Mouse (Mus musculus) urinary bladder, postnatal 4 days (tissue): ENCODE data around the gene Slc7a10.
"Not testable (repeated sequence)": the region's sequence is repeated elsewhere in the genome, so short reads cannot be mapped to it uniquely, and the experiment has no call there.

Experiments used
- DNase-seq, 2 experiments: peaks; one replicate each; pipeline ENCODE4 v3.0.0; 2021 to 2022; ENCODE audit warnings: low spot score in 2 of 2

Gene Slc7a10

DNA sequence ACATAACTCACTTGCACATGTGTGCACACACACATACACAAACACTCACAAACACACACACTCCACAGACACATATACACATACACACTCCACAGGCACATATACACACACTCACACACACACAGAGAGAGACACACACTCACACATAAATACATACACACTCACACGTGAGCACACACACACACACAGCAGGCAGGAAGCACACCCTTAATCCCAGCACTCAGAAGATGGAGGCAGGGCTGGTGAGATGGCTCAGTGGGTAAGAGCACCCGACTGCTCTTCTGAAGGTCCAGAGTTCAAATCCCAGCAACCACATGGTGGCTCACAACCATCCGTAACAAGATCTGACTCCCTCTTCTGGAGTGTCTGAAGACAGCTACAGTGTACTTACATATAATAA, 51.8 kb downstream of the Slc7a10 start:
- not testable (repeated sequence) for DNase-seq
